Mouse (Mus musculus) thymus, adult 2 months (tissue): ENCODE results near the gene Sgcb.

Experiments used
- CTCF ChIP-seq: fragments of 200-500 bp; IDR thresholded peaks from 2 replicates; pipeline ENCODE4 v1.5.1; 2012; ENCODE audit warnings: mild to moderate bottlenecking, control low read depth, low read length, moderate library complexity, borderline replicate concordance; ENCODE audit not compliant: control insufficient read depth, poor library complexity, insufficient read depth; ENCODE audit errors: extremely low read depth
- POLR2A ChIP-seq: fragments of 200-500 bp; IDR thresholded peaks from 2 replicates; pipeline ENCODE4 v1.6.1; 2012; ENCODE audit warnings: mild to moderate bottlenecking, low read length, control low read depth, moderate library complexity; ENCODE audit not compliant: control insufficient read depth, poor library complexity, insufficient read depth; ENCODE audit errors: extremely low read depth

DNA sequence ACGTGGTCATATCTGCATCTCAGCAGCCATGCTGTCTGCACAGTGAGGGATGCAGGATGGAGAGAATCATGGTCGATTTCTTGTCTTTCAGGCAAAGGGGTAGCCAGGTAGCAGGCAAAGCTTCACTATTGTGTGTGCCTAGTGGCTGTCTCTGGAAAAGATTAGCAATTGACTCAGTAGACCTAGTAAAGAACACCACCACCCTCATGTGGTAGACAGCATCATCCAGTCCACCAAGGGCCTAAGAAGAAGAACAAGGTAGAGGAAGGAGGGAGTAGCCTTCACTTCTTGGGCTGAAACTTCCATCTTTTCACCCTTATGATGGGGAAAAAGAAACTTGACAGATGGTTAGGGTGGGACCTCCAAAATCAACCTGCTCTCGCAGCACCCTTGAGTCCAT lies 44.7 kb downstream of the Sgcb start:
- no peak for TF ChIP-seq CTCF
- no peak for TF ChIP-seq POLR2A
